15 mouse cellular contexts compared by ENCODE assay signal in the genomic region with DNA sequence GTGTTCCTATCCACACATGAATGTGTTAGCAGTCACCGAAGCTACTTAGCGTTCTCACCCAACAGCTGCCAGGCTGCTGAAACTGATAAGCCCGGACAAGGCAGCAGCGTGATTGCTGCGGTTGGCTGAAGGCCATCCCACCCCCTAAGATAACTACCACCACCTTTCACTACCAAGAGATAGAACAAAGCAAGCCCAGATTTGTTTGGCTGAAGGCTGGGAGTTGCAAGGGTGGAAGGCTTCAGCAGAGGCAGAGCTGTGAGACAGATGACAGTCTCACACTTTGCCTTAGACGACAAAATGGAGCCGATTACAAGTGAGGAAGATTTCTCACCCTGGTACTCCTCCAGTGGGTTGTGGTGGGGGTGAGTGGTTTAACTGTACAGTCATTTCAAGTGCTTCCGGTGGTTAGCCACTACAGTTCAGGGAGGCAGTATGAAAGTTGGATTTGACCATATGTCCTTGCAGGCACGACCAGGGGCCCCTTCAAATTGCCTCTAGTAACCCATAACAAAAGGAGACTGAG. TPM values are rescaled to one million over a fixed set of nuclear protein-coding genes. Genes with fewer than 3 reads are reported as not detected.
A peak's percentile ranks its signal among the peaks of the same experiment; 100 is the strongest.
DNase-seq lines count a peak whose midpoint lies in the region; ATAC-seq and TF ChIP-seq lines count a peak whose summit lies in the region.
"Had no signal": no experiment of that assay in that cellular context is flagged by ENCODE, and none has a peak within 500 bp of the region (broad histone marks: within the 10 kb centered on the region; RNA-seq: fewer than 3 reads in every experiment).

No protein-coding gene starts in this region.

- H3K9ac ChIP-seq in heart, embryonic 11.5 days (ENCODE audit: low read depth, low read length): no peak overlapping the region
- H3K9ac ChIP-seq: forebrain, embryonic 12.5 days had no signal

- no peak for TF ChIP-seq POLR2A in cerebellum, adult 2 months (IDR thresholded peaks at IDR 0.05; ENCODE audit: borderline replicate concordance, insufficient read depth, low read length)

- H3K4me3 ChIP-seq in heart, embryonic 11.5 days (ENCODE audit: low read depth, low read length): no peak overlapping the region
- H3K4me3 ChIP-seq in cerebellum, adult 2 months (replicated peaks; ENCODE audit: insufficient read depth, low read depth, low read length): no peak overlapping the region
- H3K4me3 ChIP-seq: forebrain, embryonic 12.5 days had no signal

- WGBS in heart, embryonic 11.5 days (ENCODE audit: insufficient replicate concordance): 5% methylated on average over 9 of the region's 9 CpGs
- 37% methylated on average over 9 of the region's 9 CpGs for WGBS in cerebellum, adult 2 months

- no peak for TF ChIP-seq CTCF in cerebellum, adult 2 months (IDR thresholded peaks at IDR 0.05; ENCODE audit: borderline replicate concordance, insufficient read depth, low read depth, low read length)

- peak overlapping the region; percentile 73 for H3K27ac ChIP-seq in heart, embryonic 11.5 days (ENCODE audit: low read depth, low read length)
- H3K27ac ChIP-seq in cerebellum, adult 2 months (ENCODE audit: insufficient read depth, low read length): no peak overlapping the region
- H3K27ac ChIP-seq: forebrain, embryonic 12.5 days had no signal

- DNase-seq in adrenal gland, postnatal 14 days: peak; percentile 15
- no peak for DNase-seq in adrenal gland, postnatal 36 days
- DNase-seq in CD4-positive, CD25-positive, alpha-beta regulatory T cell, adult 2 months (ENCODE audit: low read depth, low spot score): peak; percentile 19
- no peak for DNase-seq in cerebellum, adult 2 months
- no peak for DNase-seq in kidney, postnatal 4 days
- no peak for DNase-seq in thymus, postnatal 4 days
- DNase-seq: adrenal gland, postnatal 10 days; cerebellum, adult 8-10 months; gastrocnemius, postnatal 36 days; kidney, adult 8-10 months; retina, postnatal 1 day had no signal

- H3K9me3 ChIP-seq in heart, embryonic 11.5 days (replicated peaks; ENCODE audit: control insufficient read depth, low read length): no peaks in the 10 kb centered on the region
- H3K9me3 ChIP-seq: forebrain, embryonic 12.5 days had no signal

- ATAC-seq in heart, embryonic 11.5 days (replicated peaks; ENCODE audit: insufficient number of reproducible peaks, low FRiP score, low TSS enrichment): no peak
- peak; percentile 29 for ATAC-seq in inflammation-experienced regulatory T-cells, adult 6 months

- H3K4me2 ChIP-seq in heart, embryonic 11.5 days: peak overlapping the region; percentile 54
- H3K4me2 ChIP-seq: forebrain, embryonic 12.5 days; liver, embryonic 11.5 days had no signal

- H3K27me3 ChIP-seq in heart, embryonic 11.5 days (ENCODE audit: control insufficient read depth, insufficient read depth, low read length): peaks cover 2% of the 10 kb centered on the region; the same call in 1 of the 2 replicates
- no peaks in the 10 kb centered on the region for H3K27me3 ChIP-seq in cerebellum, adult 2 months (ENCODE audit: control insufficient read depth, insufficient read depth, low read length)

- H3K36me3 ChIP-seq in heart, embryonic 11.5 days (ENCODE audit: control insufficient read depth, insufficient read depth, low read length): no peaks in the 10 kb centered on the region
- H3K36me3 ChIP-seq: forebrain, embryonic 12.5 days had no signal

- H3K4me1 ChIP-seq in heart, embryonic 11.5 days (ENCODE audit: control insufficient read depth, insufficient read depth, low read length): peaks cover 11% of the 10 kb centered on the region
- no peaks in the 10 kb centered on the region for H3K4me1 ChIP-seq in cerebellum, adult 2 months (ENCODE audit: control insufficient read depth, insufficient read depth, low read length)

RNA-seq across cellular contexts. Expression of gene Sbf2, which starts 4.4 kb away (rescaled TPM):
- total RNA-seq in adrenal gland, postnatal 14 days (2021): 51.9 and 52.1 TPM in 2 replicates
- total RNA-seq in adrenal gland, postnatal 36 days (2021): 10 to 100 TPM; 44.8 to 48.5 TPM
- polyA plus RNA-seq in heart, embryonic 11.5 days (2014; fragmentation: Nextera tagmentation; extraction: Ambion mirVana): 29.0 and 35.4 TPM in 2 replicates
- 1 to 10 TPM in 2 of 3 experiments, under 1 TPM in 1; 0.40 to 2.9 (median 2.1) TPM for polyA plus RNA-seq in inflammation-experienced regulatory T-cells, adult 6 months (2017; shearing (Covaris generic))
- polyA plus RNA-seq in cerebellum, adult 2 months (2012; rRNA removed): 34.7 and 37.2 TPM in 2 replicates

RNA-seq across cellular contexts. Expression of gene Adm, which starts 8.3 kb away (rescaled TPM):
- 17.3 and 18.6 TPM in 2 replicates for total RNA-seq in adrenal gland, postnatal 14 days (2021)
- 10 to 100 TPM; 13.6 to 13.7 TPM for total RNA-seq in adrenal gland, postnatal 36 days (2021)
- polyA plus RNA-seq in heart, embryonic 11.5 days (2014; fragmentation: Nextera tagmentation; extraction: Ambion mirVana): 13.0 and 14.9 TPM in 2 replicates
- not detected for polyA plus RNA-seq in inflammation-experienced regulatory T-cells, adult 6 months (2017; shearing (Covaris generic))
- polyA plus RNA-seq in cerebellum, adult 2 months (2012; rRNA removed): 1.6 and 3.3 TPM in 2 replicates

Comparison
In these comparisons a context has a peak if more than half of its experiments do, and no peak if none do; other contexts are left out.
1. DNase-seq: peak in adrenal gland, postnatal 14 days (single experiment) and CD4-positive, CD25-positive, alpha-beta regulatory T cell, adult 2 months (single experiment); none in adrenal gland, postnatal 36 days (0 of 2), cerebellum, adult 2 months (0 of 2), kidney, postnatal 4 days (0 of 2) and thymus, postnatal 4 days (single experiment).